Mouse (Mus musculus): ENCODE measurements around the gene Eipr1.

DNA sequence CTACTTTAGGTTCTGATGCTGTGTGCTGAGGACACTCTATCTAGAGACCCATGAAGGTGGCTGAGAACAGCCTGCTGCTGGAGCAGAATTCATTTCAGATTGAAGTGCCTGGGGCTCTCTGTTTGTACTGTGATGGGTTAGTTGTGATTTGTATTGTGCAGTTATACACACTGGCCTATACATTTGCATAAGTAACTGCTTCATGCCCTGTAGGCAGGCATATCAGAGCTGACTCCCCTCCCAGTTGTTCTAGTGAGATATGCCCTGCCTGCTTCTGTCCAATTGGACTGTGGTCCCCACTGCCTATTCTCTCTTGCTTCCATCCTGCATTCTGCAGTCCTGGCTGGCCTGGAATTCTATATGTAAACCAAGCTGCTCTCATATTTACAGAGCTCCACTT lies 128.9 kb downstream of the Eipr1 start:
- TF ChIP-seq GATA1 (IDR thresholded peaks at IDR 0.05; ENCODE audit: borderline replicate concordance, low read length), result no peak
- no peak for TF ChIP-seq FLI1 (IDR thresholded peaks at IDR 0.05; ENCODE audit: low read length)

Measured in megakaryocyte, embryonic 14.5 days (primary cell).